Mouse (Mus musculus): ENCODE data around the gene Ddx46. TPM values are rescaled to one million over a fixed set of nuclear protein-coding genes. Genes with fewer than 3 reads are reported as not detected.
A peak's percentile ranks its signal among the peaks of the same experiment; 100 is the strongest.
"Not testable (repeated sequence)": the region's sequence is repeated elsewhere in the genome, so short reads cannot be mapped to it uniquely, and the experiment has no call there.

The Ddx46 gene
- total RNA-seq (2022) = 10 to 100 TPM; 29.1 to 58.6 (median 48.5) TPM

DNA sequence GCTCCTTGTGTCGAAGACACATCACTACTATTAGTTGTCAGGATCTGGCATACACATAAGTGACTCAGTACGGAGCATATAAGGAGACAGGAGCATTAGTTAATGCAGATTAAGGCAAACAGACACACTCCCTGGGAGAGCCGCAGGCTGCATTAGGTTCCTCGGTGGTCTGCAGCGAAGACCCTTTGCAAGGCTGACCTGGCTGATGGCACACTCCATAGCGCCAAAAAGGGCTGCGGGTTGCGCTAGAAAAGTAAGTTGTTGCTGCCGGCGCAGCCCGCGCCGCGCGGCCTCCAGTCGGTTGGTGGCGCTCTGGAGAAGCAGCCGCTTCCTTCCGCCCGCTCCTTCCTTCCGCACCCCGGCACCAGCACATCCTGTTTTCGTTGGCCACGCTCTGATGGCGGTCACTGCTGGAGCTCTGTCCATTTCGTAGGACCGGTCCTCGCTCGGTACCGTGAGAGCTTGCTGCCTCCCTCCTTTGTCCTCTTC, at the start of gene Ddx46:
Gene Ddx46, plus strand, starts transcription at position 389 of the 489 bp plus-strand sequence.
- peak; percentile 72 for DNase-seq

DNA sequence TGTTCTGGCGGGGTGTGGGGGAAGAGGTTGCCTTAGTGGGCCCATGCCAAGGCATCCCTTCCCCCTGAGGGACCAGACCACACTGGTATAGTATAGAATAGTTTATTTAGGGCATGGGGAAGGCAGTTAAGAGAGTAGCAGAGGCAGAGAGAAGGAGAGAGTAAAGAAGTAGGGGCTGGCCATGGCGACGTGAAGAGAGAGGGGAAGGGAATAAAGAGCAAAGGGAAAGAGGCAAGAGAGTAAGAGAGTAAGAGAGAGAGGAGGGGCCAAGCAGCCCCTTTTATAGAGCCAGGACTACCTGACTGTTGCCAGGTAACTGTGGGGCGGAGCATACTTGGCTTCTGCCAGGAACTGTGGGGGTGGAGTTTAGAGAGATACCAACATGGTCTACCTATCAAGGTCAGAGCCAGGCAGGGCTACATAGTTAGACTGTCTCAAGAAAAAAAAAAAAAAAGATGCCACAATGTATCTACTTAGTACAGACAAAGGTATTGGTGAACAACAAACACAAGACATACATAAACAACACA, 42.8 kb upstream of the Ddx46 start:
- DNase-seq = no peak

- peak; percentile 95 for DNase-seq
These were observed 42.1 kb upstream of the Ddx46 start for GRCm38 (mm10) chr13:55592512-55593253.

GRCm38 (mm10) chr13:55593254-55593747, 41.5 kb upstream of the Ddx46 start:
- no peak for DNase-seq

DNA sequence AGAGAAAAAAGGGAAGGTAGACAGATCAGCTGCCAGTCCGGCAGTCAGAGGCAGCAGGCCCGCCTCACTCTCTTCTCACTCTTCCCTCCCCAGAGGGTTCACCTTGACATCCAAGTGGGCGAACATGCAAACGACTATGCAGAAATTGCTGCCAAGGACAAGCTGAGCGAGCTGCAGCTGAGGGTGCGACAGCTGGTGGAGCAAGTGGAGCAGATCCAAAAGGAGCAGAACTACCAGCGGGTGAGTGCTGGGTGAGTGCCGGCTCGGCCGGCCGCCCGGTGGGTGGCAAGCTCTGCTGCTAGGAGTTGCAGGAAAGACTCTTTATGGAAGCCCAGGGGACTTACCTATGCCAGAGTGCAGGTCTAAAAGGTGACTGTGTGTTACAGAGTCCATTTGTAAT, 39.5 kb upstream of the Ddx46 start:
- peak; percentile 45 for DNase-seq

- DNase-seq = no peak
These were observed 38.0 kb upstream of the Ddx46 start for GRCm38 (mm10) chr13:55596802-55597201.

GRCm38 (mm10) chr13:55599566-55600540, 35.0 kb upstream of the Ddx46 start, which contains the start of gene B4galt7:
Gene B4galt7, plus strand, starts transcription at chr13:55599896.
- DNase-seq = peak; percentile 73

DNA sequence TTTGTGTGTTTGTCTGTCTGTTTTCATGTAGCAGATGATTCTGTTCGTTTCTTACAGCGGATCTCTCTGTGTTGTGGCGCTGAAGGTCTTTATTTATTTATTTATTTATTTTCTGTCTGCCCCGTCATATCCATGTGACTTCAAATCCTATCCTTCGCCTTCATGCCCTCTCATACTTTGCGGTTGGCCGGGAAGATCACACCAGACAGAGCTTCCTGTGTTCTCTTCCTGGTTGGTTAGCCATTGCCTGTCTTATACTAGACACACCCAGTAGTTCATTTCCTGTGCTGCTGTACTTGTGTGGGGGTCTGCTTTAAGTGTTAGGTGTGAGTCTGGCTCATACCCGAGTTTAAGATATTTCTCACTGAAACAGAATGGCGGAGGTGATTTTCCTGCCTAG, 34.2 kb upstream of the Ddx46 start:
- DNase-seq = no peak

- DNase-seq = peak; percentile 49
These were observed 33.2 kb upstream of the Ddx46 start for GRCm38 (mm10) chr13:55601611-55602010.

GRCm38 (mm10) chr13:55604606-55605005, 30.2 kb upstream of the Ddx46 start:
- peak; percentile 49 for DNase-seq

GRCm38 (mm10) chr13:55606899-55607623, 27.8 kb upstream of the Ddx46 start:
- no peak for DNase-seq

DNA sequence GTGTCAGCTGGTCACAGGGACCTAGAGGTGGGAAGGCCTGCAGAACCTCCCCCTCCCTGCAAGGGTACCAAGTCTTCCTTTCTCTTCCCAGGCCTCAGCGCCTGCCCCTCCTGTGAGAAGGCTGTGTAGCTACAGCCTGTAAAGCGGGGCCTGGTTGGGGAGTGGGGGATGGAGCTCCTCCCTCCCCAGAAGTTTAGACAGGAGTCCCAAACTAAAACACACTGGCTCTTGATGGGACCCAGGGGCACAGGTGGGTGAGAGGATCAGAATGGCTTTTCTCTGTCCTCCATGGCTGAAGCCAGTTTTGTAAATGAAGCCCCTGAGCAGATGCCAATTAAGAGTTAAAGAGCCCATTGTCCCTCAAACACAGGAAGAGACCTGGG, 27.2 kb upstream of the Ddx46 start:
- no peak for DNase-seq

DNA sequence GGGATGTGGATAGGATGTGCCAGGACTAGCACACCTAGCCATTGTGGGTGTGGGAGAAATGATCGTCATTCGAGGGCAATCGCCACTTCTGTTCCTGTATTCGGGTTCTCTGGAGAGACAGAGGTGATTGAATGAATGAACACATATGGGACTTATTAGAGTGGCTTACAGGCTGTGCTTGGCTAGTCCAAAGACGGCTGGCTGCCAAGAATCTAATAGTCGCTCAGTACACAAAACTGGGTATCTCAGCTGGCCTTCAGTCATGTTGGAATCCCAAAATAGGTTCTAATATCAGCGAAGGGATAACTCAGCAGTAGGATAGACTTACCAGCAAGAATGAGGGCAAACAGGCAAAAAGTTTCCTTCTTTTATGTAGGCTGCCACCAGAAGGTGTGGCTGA, 22.8 kb upstream of the Ddx46 start:
- DNase-seq = no peak

DNA sequence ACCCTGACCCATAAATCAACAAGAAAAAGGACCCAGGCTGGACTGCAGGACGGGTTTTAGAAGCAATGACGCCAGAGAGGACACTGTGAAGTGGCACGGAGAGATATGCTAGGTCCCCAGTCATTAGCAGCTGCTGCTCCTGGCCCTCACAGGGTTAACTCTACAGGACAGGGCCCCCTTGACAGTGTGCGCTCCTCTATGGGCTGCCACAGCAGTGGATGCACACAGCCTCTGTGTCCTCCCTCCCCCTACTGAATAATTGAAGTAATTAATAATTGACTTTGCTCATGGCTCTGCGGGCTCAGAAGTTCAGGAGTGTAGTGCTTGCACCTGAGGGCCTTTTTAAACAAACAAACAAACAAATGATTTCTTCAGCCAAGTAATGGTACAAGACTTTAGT, 21.4 kb upstream of the Ddx46 start:
- no peak for DNase-seq

DNA sequence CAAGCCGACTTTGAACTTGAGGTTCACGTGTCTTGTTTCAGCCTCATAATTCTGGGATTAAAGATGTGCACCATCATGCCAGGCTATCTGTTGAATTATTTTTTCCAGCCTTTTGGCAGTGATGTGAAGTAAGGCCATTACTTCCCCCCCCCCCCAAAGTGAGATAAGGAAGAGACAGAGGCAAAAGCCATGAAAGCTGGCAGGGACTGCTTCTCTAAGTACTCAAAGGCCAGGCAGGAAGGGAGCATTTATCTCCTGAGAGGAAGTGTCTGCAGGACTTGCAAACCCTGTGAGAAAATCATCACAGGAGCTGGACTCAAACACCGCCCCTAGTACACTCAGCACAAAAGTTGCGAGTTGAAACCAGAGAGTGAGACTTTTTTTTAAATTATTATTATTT, 15.5 kb upstream of the Ddx46 start:
- DNase-seq = no peak

DNA sequence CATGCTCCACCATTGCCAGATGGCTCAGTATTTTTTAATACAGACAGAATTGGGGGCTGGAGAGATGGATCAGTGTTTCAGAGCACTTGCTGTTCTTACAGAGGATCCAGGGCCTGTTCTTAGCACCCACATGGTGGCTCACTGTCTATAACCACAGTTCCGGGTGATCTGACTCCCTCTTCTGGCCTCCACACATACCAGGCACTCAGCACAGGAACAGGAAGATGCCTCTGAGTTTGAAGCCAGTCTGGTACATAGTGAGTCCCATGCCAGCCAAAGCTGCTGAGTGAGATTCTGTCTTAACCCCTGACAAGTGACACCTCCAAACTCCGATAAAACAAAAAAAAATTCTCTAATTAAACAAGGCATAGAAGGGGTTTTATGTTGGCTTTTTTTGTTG, 14.6 kb upstream of the Ddx46 start:
- no peak for DNase-seq

DNA sequence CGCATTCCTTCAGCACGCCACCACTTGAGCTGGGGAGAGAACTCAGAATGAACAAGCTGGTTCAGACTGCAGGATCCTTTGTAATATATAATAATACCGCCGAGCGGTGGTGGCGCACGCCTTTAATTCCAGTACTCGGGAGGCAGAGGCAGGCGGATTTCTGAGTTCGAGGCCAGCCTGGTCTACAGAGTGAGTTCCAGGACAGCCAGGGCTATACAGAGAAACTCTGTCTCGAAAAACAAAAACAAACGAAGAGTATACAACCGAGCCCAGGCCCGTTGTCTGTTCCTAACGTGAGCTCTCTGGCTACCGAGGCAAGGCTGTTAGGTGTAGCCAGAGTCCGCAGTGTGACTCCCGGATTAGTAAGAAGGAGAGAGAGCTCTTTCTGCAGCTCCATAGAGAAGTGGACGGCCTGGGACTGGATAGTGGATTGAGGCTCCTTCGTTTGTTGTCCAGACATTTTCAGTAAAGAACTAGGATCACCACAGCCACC, 12.6 kb upstream of the Ddx46 start:
- not testable (repeated sequence) for DNase-seq

DNA sequence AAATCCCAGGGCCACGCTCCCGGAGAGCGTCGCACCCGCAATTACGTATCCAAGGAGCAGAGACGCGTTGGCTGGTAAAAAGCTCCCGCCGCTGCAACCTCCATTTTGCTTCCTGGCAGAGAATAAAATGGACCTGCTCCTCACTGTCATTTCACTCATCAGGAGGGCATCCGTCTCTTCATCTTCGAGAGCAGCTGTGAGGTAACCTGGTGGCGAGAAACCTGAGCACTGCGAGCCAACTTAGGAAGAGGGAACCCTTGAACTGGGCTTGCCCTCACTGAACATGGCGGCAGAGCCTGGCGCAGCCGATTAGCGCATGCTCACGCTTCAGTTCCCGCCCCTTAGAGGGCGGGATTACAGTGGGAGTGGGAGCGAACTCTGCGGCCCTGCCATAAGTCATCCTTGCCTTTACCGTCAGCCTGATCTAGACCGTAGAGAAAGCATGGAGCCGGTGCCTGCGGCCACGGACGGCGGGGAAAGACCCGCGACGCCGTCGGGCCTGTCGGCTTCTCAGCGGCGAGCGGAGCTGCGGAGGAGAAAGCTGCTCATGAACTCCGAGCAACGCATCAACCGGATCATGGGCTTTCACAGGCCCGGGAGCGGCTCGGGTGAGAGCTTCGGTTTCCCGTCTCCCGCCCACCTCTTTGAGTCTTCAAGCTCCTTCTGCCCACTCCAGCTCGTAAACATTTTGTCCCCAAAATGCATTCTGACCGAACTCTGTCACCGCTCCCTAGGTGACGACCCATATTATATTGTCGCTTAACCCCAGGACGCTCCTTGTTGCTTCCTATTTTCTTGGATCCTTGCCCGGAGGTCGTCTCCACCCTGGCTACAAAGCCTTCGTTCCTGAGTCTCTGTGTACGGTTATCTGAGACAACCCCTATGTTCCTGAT, 11.9 kb upstream of the Ddx46 start, which contains the start of gene Caml:
Gene Caml, plus strand, starts transcription at position 357 of the 893 bp plus-strand sequence.
- DNase-seq = peak; percentile 84

GRCm38 (mm10) chr13:55635146-55635571, 332 bp downstream of the Ddx46 start:
- DNase-seq = no peak

- DNase-seq = no peak
These were observed 1.6 kb downstream of the Ddx46 start for GRCm38 (mm10) chr13:55636185-55636983.
